Mouse (Mus musculus) kidney, embryonic 15.5 days (tissue): ENCODE results near the gene Adora1. TPM values are rescaled to one million over a fixed set of nuclear protein-coding genes. Genes with fewer than 3 reads are reported as not detected.
"Not testable (repeated sequence)": the region's sequence is repeated elsewhere in the genome, so short reads cannot be mapped to it uniquely, and the experiment has no call there.

ENCODE experiments used
- ATAC-seq: fragments of 200-750 bp; cut with Nextera tagmentation; replicated peaks from 2 replicates; pipeline ENCODE4 v1.8.0; 2017; ENCODE audit warnings: moderate TSS enrichment; ENCODE audit not compliant: low FRiP score
- H3K27ac ChIP-seq: fragments of 300-500 bp; sonication (generic); 2 replicates; pipeline ENCODE4 v1.5.1; 2015; ENCODE audit warnings: mild to moderate bottlenecking, inconsistent platforms
- H3K27me3 ChIP-seq: fragments of 300-500 bp; sonication (generic); 2 replicates; pipeline ENCODE4 v1.6.1; 2015; ENCODE audit warnings: inconsistent platforms
- H3K36me3 ChIP-seq: fragments of 300-500 bp; sonication (generic); 2 replicates; pipeline ENCODE4 v1.6.1; 2015; ENCODE audit warnings: inconsistent platforms
- H3K4me1 ChIP-seq: fragments of 300-500 bp; sonication (generic); 2 replicates; pipeline ENCODE4 v1.6.1; 2015; ENCODE audit warnings: inconsistent platforms
- H3K4me2 ChIP-seq: fragments of 300-500 bp; sonication (generic); 2 replicates; pipeline ENCODE4 v1.6.1; 2015; ENCODE audit warnings: moderate library complexity, mild to moderate bottlenecking, inconsistent platforms
- H3K4me3 ChIP-seq: fragments of 300-500 bp; sonication (generic); replicated peaks from 2 replicates; pipeline ENCODE4 v1.5.1; 2015; ENCODE audit warnings: mild to moderate bottlenecking, inconsistent platforms
- H3K9ac ChIP-seq: fragments of 300-500 bp; sonication (generic); 2 replicates; pipeline ENCODE4 v1.6.1; 2015; ENCODE audit warnings: mild to moderate bottlenecking, inconsistent platforms
- H3K9me3 ChIP-seq: fragments of 300-500 bp; sonication (generic); replicated peaks from 2 replicates; pipeline ENCODE4 v1.6.1; 2016; ENCODE audit warnings: inconsistent platforms
- WGBS: fragments of 180-500 bp; shearing (Covaris S2); methylation state at CpG from one replicate; pipeline ENCODE4 v1.1.7; 2015; ENCODE audit warnings: mixed read lengths; 5-methylcytosine and 5-hydroxymethylcytosine counted together
- polyA plus RNA-seq: library from polyadenylated mRNA; unstranded; fragments of >200 nt; fragmentation: Nextera tagmentation; extraction: Ambion mirVana; gene quantifications from 2 replicates; pipeline ENCODE4 v1.2.1, GENCODE M21; 2015

Adora1 gene
- polyA plus RNA-seq, 1 experiment from 2014 or later, result 7.7 TPM

DNA sequence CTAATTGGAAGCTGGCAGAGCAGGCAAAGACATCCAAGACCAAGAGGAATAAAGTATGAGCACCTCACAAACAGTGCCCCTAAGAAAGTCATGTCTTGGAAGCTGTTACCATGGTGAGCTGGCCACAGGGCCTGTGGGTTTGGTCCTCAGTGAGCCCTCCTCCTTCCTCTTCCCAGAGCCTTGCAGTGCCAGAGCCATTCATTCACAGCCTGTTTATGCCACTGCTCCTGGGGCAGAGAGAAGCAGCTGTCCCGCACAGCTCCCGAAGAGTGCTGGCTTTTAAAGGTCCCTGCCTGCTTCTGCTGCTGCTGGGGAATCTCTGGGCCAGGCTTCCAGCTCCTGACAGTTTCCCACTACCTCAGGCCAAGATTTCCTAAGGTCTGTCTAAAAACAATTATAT is 30.6 kb upstream of the Adora1 start:
- Histone ChIP-seq H3K36me3 (no peaks in the 10 kb centered on the region), H3K4me1 (no peaks in the 10 kb centered on the region), H3K27me3 (no peaks in the 10 kb centered on the region), H3K4me3 (no peak overlapping the region), H3K9ac (no peak overlapping the region), H3K9me3 (0 out of 2 replicates have a peak, but pooled peaks cover 4% of the 10 kb centered on the region), H3K27ac (no peak overlapping the region), H3K4me2 (no peak overlapping the region)
- no peak for ATAC-seq
- 33% methylated on average over 2 of the region's 2 CpGs for WGBS

DNA sequence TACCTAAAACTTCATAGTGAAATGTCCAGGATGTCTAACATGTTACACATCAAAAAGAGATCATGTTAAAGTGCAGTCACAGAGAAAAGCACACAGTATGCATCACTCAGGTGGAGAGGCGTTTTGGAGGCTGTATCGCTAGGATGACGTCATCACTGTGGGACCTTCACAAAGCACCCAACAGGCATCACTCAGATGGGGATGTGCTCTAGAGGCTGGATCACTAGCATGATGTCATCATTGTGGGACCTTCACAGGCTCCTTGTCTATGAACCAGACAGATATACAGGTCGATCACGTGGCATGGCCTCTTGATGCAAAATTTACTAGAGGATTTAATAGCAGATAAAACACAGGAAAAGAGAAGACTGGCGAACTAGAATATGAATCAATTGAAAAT is 29.1 kb upstream of the Adora1 start:
- no peak for ATAC-seq
- Histone ChIP-seq H3K27ac (no peak overlapping the region), H3K36me3 (no peaks in the 10 kb centered on the region), H3K27me3 (no peaks in the 10 kb centered on the region), H3K4me3 (no peak overlapping the region), H3K4me2 (no peak overlapping the region), H3K4me1 (no peaks in the 10 kb centered on the region), H3K9me3 (peaks cover 7% of the 10 kb centered on the region; the same call in 1 of the 2 replicates), H3K9ac (no peak overlapping the region)
- WGBS, result 92% methylated on average over 6 of the region's 6 CpGs

- 81% methylated on average over 1 of the region's 1 CpGs for WGBS
- not testable (repeated sequence) for H3K27ac ChIP-seq, H3K4me3 ChIP-seq, H3K4me2 ChIP-seq, H3K4me1 ChIP-seq, H3K9ac ChIP-seq, H3K36me3 ChIP-seq, ATAC-seq, H3K9me3 ChIP-seq, H3K27me3 ChIP-seq
These were observed 14.4 kb upstream of the Adora1 start for GRCm38 (mm10) chr1:134249681-134250080.

- 55% methylated on average over 4 of the region's 4 CpGs for WGBS
- H3K4me2 ChIP-seq, result no peak overlapping the region
- H3K9me3 ChIP-seq, result no peaks in the 10 kb centered on the region
- no peak overlapping the region for H3K4me3 ChIP-seq
- H3K9ac ChIP-seq, result no peak overlapping the region
- ATAC-seq, result no peak
- H3K4me1 ChIP-seq, result peaks cover 15% of the 10 kb centered on the region
- H3K27me3 ChIP-seq, result 0 out of 2 replicates have a peak, but pooled peaks cover 12% of the 10 kb centered on the region
- no peaks in the 10 kb centered on the region for H3K36me3 ChIP-seq
- no peak overlapping the region for H3K27ac ChIP-seq
These were observed 11.4 kb upstream of the Adora1 start for GRCm38 (mm10) chr1:134246590-134246989.

DNA sequence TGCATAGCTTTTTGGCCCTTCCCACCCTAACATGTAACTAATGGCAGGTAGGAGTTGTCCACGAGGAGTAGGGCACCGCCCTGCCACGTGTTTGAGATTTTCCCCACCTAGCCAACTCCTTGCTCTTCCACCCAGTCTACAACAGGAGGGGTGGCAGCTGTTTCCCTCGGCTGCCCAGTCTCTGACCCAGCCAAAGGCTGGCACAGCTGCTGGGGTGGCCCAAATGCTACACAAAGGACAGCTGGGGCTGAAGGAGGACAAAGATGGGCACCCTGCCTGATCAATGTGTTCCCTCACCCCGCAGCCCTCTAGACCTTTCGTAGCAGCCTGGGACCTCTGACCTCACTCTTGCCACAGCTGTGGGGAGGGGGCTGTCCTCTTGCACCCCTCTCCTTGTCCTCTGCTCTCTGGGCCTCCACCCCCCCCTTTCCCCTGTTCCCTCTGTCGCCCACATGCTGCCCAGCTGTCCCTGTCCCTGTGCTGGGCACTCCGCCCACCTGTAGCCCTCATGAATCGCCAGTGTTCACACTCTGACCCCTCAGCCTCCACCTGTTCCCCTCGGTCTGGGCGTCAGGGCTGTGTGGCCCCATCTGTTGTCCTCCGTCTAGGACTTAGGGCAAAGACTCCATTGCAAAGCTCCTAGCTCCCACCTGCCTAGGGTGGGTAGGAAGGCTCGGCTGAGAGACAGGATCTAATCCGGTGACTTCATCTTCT is 9.9 kb upstream of the Adora1 start:
- Histone ChIP-seq H3K4me2 (no peak overlapping the region), H3K27ac (no peak overlapping the region), H3K4me1 (peaks cover 23% of the 10 kb centered on the region), H3K9me3 (no peaks in the 10 kb centered on the region), H3K4me3 (no peak overlapping the region), H3K27me3 (0 out of 2 replicates have a peak, but pooled peaks cover 12% of the 10 kb centered on the region), H3K9ac (no peak overlapping the region), H3K36me3 (no peaks in the 10 kb centered on the region)
- WGBS, result 80% methylated on average over 14 of the region's 14 CpGs
- ATAC-seq, result no peak

DNA sequence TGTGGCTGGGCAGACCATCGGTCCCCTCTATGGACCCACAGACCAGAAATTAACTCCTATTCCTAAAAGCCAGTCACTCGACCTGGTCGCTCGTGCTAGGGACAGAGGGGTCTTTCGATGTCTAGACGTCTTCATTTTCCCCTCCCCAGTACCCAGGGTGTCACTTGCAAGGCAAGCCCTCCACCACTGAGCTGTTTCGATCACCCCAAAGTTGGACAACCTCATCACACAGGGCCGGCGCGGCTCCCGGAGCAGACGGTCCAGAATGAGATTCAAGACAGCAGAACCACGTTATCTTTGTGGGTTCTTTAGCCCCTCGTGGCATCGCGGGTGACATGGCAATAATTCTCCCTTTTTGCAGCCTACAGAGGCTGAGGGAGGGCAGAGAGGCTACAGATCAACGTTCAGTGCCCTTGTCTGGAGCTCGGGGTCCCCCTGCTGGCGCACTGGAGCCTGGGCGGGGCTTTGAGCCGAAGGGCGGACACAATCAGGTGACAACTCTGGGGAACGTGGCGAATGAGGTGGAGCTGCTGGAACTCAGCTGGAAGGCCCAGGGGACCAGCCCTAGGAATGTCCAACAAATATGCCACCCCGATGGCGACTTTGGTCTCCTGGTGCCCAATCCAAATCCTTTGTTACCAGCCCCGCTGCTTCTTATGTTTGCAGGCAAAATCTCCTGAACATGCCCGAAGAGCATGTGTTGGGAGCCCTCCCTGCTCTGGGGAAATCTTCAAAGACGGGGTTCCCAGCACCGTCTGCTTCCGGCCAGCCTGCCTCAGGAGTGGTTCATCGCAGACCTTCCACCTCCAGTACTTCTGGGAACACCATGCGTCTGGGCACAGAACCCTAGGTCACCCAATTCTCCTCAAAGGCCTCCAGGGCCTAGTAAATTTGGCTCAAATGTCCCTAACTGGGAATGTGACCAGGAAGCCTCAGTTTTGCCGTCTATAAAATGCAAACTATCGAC is 9.0 kb upstream of the Adora1 start:
- H3K4me1 ChIP-seq, result peaks cover 23% of the 10 kb centered on the region
- H3K36me3 ChIP-seq, result no peaks in the 10 kb centered on the region
- peak overlapping the region; percentile 15; the same call in 1 of the 2 replicates for H3K27ac ChIP-seq
- peak overlapping the region; percentile 56 for H3K4me2 ChIP-seq
- WGBS, result 20% methylated on average over 35 of the region's 35 CpGs
- peak overlapping the region; percentile 22 for H3K4me3 ChIP-seq
- H3K27me3 ChIP-seq, result 0 out of 2 replicates have a peak, but pooled peaks cover 12% of the 10 kb centered on the region
- H3K9me3 ChIP-seq, result no peaks in the 10 kb centered on the region
- H3K9ac ChIP-seq, result 0 out of 2 replicates have a peak overlapping the region, but pooled peaks have one; percentile 7
- ATAC-seq, result peak; percentile 90

DNA sequence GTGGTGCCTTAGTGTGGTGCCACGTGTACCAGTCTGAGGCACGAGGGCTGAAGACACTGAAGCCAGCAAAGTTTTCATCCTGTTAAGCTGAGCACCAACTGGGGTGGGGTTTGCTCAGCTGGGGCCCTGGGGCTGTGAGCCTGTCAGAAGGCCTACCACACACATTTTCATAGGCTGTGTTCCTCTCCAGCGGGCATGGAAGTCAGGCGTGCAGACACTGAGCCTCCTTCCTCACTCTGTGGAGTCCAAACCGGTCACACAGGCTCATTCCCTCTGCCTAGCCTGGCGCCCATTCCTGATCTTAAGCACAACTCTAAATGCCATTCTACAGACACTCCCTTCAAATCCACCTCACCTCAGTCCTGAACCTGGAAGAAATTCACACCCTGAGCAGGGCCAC is 8.3 kb upstream of the Adora1 start:
- peak overlapping the region; percentile 15; the same call in 1 of the 2 replicates for H3K27ac ChIP-seq
- H3K9me3 ChIP-seq, result no peaks in the 10 kb centered on the region
- H3K4me2 ChIP-seq, result peak overlapping the region; percentile 56; the same call in 1 of the 2 replicates
- 53% methylated on average over 6 of the region's 6 CpGs for WGBS
- peaks cover 23% of the 10 kb centered on the region for H3K4me1 ChIP-seq
- peak; percentile 78 for ATAC-seq
- H3K27me3 ChIP-seq, result peaks cover 16% of the 10 kb centered on the region; the same call in 1 of the 2 replicates
- H3K36me3 ChIP-seq, result no peaks in the 10 kb centered on the region
- no peak overlapping the region for H3K4me3 ChIP-seq
- 0 out of 2 replicates have a peak overlapping the region, but pooled peaks have one; percentile 7 for H3K9ac ChIP-seq

- 61% methylated on average over 2 of the region's 2 CpGs for WGBS
- no peaks in the 10 kb centered on the region for H3K9me3 ChIP-seq
- H3K4me1 ChIP-seq, result peaks cover 23% of the 10 kb centered on the region
- H3K36me3 ChIP-seq, result no peaks in the 10 kb centered on the region
- no peak overlapping the region for H3K4me3 ChIP-seq
- no peak overlapping the region for H3K4me2 ChIP-seq
- H3K27me3 ChIP-seq, result peaks cover 16% of the 10 kb centered on the region; the same call in 1 of the 2 replicates
- H3K9ac ChIP-seq, result no peak overlapping the region
- no peak for ATAC-seq
- H3K27ac ChIP-seq, result no peak overlapping the region
These were observed 7.1 kb upstream of the Adora1 start for GRCm38 (mm10) chr1:134242286-134242685.

DNA sequence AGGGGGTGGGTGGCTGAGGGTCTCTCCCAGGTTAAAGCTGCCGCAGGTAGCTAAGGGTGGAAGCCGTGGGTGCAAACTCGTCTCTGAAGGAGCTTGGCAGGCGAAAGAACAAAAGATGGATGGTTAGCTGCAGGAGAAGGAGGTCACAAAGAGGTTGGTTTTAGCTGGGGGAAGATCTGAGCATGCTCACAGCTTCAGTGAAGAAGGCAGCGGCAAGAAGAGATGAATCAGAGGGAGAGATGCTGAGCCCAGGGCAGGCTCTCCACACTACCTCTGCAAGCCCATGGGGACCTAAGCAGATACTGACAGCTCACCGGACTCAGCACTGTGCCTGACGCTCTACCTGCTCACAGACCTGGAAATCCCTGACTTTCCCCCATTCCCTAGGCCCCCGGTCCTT is 6.1 kb upstream of the Adora1 start:
- Histone ChIP-seq H3K36me3 (no peaks in the 10 kb centered on the region), H3K9ac (no peak overlapping the region), H3K4me2 (no peak overlapping the region), H3K4me1 (peaks cover 26% of the 10 kb centered on the region), H3K4me3 (no peak overlapping the region), H3K27me3 (peaks cover 24% of the 10 kb centered on the region; the same call in 1 of the 2 replicates), H3K9me3 (no peaks in the 10 kb centered on the region), H3K27ac (no peak overlapping the region)
- ATAC-seq, result no peak
- 64% methylated on average over 8 of the region's 8 CpGs for WGBS

GRCm38 (mm10) chr1:134240701-134241100 is 5.5 kb upstream of the Adora1 start:
- Histone ChIP-seq H3K9me3 (no peaks in the 10 kb centered on the region), H3K4me1 (peaks cover 32% of the 10 kb centered on the region), H3K4me3 (no peak overlapping the region), H3K4me2 (no peak overlapping the region), H3K36me3 (no peaks in the 10 kb centered on the region), H3K27ac (no peak overlapping the region), H3K9ac (no peak overlapping the region), H3K27me3 (peaks cover 30% of the 10 kb centered on the region)
- 88% methylated on average over 9 of the region's 9 CpGs for WGBS
- no peak for ATAC-seq

DNA sequence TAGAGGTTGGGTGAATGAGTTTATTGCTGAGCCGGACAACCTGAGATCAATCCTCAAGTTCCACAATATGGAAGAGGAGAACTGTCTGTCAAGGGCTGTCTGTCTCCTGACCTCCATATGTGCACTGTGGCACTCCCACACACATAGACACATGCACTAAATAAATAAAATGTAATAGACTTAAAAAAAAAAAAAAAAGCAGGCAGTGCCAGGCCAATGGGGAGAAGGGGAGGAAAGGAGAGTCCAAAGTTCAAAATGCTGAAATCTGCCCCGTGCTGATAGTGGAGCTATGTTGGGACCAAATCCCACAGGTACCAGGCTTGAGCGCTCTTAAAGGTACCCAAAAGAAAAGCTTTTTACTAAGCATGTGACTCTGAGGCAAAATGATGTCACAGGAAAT is 2.2 kb upstream of the Adora1 start:
- ATAC-seq, result no peak
- no peak overlapping the region for H3K27ac ChIP-seq
- peaks cover 48% of the 10 kb centered on the region for H3K4me1 ChIP-seq
- 67% methylated on average over 3 of the region's 3 CpGs for WGBS
- H3K9ac ChIP-seq, result no peak overlapping the region
- no peaks in the 10 kb centered on the region for H3K36me3 ChIP-seq
- no peak overlapping the region for H3K4me3 ChIP-seq
- H3K4me2 ChIP-seq, result no peak overlapping the region
- no peaks in the 10 kb centered on the region for H3K9me3 ChIP-seq
- H3K27me3 ChIP-seq, result peaks cover 54% of the 10 kb centered on the region

DNA sequence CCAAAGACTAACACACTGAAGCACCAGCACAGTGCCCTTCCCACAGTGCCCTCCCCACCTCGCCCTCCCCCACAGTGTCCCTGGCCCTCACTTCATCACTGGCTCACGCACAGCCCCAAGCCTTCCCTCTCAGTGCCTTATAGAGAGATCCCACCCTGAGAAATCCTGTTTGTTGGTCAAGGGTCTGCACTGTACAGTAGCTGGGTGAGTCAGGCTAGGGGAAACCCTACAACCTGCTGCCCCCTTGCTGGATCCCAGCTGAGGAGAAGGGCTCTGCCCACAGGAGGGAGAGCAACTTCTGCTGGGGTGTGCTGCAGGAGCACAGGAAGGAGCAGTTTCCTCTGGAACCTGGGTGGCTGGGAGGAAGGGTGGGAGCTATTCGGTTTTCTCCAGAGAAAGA is 911 bp upstream of the Adora1 start:
- no peak overlapping the region for H3K27ac ChIP-seq
- peaks cover 48% of the 10 kb centered on the region for H3K27me3 ChIP-seq
- H3K9me3 ChIP-seq, result no peaks in the 10 kb centered on the region
- no peaks in the 10 kb centered on the region for H3K36me3 ChIP-seq
- no peak overlapping the region for H3K4me3 ChIP-seq
- WGBS, result 40% methylated on average over 3 of the region's 3 CpGs
- H3K9ac ChIP-seq, result no peak overlapping the region
- peak overlapping the region; percentile 94 for H3K4me2 ChIP-seq
- ATAC-seq, result no peak
- H3K4me1 ChIP-seq, result peaks cover 49% of the 10 kb centered on the region
